Mouse (Mus musculus) mouse embryonic stem cell (cell line): ENCODE measurements around the gene Srm.

Experiments used
- in situ Hi-C, 2 experiments: fragments of 300-500 bp; cut with MboI; formaldehyde crosslinking; loops; 1 replicate in 1 of 2; 3 replicates in 1 of 2; pipeline ENCODE4 v1.14.3; 2019 to 2020; ENCODE audit warnings: low sequenced_read_pairs in 2 of 2, low pct_unique_long_range_greater_than_20kb in 1 of 2, mixed read lengths in 1 of 2; ENCODE audit not compliant: unreplicated experiment in 1 of 2

Gene Srm

DNA sequence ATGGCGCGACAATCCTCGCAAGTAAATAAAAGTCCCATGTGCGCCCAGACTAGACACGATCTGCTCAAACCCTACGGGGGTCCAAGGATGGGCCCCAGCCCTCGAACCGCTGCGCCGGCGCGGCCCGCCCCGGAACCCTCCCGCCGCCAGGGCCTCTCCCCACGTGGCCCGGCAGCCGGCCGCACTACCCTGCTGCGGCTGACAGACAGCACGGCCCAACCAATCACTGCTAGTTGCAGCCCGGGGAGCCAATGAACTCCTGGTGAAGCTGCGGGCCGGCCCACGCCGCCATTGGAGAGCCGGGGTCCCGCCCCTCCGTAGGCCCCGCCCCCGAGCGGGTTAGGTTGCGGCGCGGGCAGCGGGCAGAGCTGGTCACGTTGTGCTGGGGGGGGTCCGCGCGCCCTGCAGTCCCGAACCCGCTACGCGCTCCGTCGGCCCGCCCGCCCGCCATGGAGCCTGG, at the start of gene Srm:
TSS of gene Srm (plus strand) at position 333 of the 460 bp plus-strand sequence.
- in situ Hi-C loops, result loop anchor here in 1 of 2 experiments (25.0 kb wide), 1 partner anchor 554 kb away; the partner anchor contains the start of genes Clcn6 and Mthfr

DNA sequence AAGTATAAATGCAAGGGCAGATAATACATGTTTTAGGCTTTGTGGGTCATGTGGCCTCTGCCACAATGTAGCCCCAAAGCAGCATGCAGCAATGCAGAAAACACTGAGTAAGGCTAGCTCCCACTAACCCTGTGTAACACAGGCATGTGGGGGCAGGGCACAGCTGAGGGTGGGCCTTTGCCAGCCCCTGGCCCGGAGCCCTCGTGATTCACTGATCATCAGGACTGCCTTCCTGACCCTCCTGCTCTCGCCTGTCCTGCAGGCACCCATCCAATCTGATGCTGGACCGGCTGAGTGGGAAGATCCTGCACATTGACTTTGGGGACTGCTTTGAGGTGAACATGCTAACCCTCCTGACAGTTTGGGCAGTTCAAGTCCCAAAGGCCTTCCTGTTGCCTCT, 42.2 kb upstream of the Srm start:
- in situ Hi-C loops, result no loop called here

- in situ Hi-C loops, result no loop called here
These were observed 33.5 kb upstream of the Srm start for GRCm38 (mm10) chr4:148557766-148558165.

DNA sequence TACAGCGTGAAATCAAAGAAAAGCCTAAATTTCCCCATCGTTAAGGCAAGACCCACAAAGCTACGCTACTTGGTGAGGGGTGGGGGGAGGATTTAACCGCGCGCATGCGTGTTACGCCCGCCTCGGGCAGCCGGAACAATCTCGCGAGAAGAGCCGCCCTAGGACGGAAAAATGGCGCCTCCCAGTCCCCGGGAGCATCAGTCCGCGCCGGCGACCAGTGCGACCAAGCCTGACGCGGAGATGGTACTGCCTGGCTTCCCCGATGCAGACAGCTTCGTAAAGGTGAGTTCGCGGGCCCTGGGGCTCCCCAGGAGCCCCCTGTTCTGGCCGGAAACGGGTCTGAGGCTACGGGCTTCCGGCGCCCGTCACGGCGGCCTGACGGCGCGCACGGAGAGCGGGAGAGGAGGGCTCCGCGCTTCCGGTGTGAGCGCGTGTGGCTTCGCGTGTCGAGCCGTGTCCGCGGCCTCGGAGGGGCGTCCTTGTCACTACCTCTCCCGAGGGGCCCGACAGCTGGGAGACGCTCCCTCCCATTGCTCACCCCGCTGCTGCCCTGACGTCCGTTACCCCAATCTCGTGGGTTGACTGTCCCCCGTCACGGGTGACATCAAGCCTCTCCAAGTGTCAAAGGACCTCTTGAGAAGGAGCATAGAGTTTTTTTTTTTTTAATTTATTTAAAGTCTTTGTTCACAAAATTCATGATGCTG, 32.9 kb upstream of the Srm start, which contains the start of gene Exosc10:
TSS of gene Exosc10 (plus strand) at position 133 of the 704 bp plus-strand sequence.
- in situ Hi-C loops, result no loop called here

DNA sequence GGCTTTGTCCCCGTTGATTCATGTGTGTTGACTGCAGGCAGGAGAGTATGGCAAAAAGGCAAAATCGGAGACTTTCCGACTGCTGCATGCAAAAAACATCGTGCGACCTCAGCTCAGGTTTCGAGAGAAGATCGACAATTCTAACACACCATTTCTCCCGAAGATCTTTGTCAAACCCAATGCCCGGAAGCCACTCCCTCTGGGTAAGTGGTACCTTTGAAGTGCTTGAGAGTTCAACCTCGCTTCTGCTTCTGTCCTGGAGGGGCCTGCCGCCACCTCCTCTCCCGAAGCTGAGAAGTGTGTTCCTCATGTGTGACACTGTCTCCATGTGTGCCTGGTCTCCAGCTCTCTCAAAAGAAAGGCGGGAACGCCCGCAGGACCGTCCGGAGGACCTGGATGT, 28.6 kb upstream of the Srm start:
- in situ Hi-C loops, result no loop called here

DNA sequence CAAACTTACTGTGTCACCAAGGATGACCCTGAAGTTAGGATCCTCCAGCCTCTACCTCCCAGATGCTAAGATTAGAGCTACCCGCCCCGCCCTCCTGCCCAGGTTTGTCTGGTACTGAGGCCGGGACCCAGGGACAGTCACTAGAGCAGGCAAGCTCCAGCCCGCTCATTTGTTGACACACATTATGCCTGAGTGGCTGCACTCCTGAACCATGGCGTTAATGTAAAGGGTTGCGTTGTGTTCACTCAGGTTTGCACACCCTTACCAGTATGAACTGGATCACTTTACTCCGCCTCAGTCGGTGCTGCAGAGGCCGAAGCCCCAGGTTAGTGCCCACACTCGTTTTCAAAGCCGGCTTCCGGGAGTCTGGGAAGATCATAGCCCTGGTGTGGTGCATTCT, 27.7 kb upstream of the Srm start:
- in situ Hi-C loops, result no loop called here

DNA sequence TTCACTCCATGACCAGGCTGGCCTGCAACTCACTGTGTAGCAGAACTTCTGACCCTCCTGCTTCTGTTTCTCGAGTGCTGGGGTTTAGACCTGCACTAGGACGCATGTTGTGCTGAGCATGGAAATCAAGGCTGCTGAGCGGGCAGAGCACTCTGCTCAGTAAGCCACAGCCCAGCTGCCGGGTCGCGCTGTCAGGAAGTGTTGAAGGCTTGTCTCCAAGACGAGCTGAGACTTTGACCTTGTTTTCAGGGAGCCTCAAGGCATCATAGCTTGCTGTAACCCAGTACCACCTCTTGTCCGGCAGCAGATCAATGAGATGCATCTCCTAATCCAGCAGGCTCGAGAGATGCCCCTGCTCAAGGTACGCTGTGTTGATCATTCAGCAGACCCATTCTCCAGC, 21.2 kb upstream of the Srm start:
- in situ Hi-C loops, result no loop called here

DNA sequence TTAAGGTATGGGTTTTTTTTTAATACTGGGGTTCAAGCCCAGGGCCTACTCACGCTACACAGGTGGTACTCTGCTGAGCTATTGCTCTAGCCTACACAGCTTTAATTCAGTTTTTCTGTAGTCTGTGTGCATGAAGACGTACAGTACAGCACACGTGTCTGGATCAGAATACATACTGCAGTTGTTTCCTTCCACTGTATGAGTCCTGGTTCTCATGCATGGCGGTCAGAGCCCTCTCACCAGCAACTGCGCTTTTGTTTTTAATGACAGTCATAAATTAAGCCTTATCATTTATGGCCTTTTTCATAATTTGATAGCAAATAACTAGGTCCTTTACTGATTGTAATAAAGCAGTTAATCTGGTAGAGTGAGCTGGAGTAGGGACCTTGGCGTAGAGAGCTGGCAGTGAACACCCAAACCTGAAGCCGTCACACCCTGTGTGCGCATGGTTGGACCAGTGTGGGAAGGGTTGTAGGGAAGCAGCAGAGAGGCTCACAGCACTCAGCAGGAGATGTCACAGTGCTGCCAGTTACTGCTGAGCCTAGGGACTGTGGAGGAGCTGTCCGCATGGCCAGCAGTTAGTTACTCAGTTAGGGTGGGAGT, 20.5 kb upstream of the Srm start:
- in situ Hi-C loops, result no loop called here

DNA sequence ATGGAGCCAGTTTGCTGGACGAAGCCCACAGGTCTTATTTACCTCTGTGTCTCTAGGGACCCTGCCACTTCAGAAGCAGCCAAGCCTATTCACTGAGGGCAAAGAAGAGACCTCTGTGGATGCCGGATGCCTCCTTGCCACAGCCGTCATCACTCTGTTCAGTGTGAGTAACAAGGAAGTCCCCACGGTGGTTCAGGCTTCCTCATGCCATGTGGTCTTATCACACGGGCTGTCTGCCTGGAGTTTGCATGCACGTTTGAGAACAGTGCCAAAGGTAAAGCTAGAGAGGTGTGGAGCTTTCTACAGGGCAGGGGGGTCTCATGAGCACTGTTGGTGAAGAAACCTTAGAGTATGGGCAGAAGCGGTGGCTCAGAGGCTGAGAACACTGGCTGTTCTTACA, 18.1 kb upstream of the Srm start:
- in situ Hi-C loops, result no loop called here

DNA sequence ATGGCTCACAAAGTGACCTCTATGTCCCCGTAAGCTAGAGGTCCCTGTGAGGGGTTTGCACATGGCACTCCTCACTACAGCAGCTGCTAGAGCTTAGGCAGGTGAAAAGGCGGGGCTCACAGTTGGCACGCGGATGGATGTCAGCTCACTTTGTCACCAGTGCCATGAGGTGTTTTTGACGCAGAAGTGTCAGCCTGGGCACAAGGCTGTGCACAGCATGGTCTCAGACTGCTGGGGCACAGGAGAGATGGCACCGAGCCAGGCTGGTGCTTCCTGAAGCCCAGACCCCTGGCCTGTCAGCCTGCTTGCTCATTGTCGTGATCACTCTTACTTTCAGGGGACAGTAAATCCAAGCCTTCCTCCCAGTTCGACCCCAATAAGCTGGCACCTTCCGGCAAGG, 10.5 kb upstream of the Srm start:
- in situ Hi-C loops, result loop anchor here in 1 of 2 experiments (25.0 kb wide), 1 partner anchor 543 kb away; the partner anchor contains the start of genes Clcn6 and Mthfr

GRCm38 (mm10) chr4:148581422-148581821, 9.9 kb upstream of the Srm start:
- in situ Hi-C loops, result loop anchor here in 1 of 2 experiments (25.0 kb wide), 1 partner anchor 544 kb away; the partner anchor contains the start of genes Clcn6 and Mthfr

GRCm38 (mm10) chr4:148583257-148583656, 8.0 kb upstream of the Srm start:
- in situ Hi-C loops, result loop anchor here in 1 of 2 experiments (25.0 kb wide), 1 partner anchor 546 kb away; the partner anchor contains the start of genes Clcn6 and Mthfr

GRCm38 (mm10) chr4:148586648-148587047, 4.7 kb upstream of the Srm start:
- in situ Hi-C loops, result loop anchor here in 1 of 2 experiments (25.0 kb wide), 1 partner anchor 549 kb away; the partner anchor contains the start of genes Clcn6 and Mthfr

- in situ Hi-C loops, result loop anchor here in 1 of 2 experiments (25.0 kb wide), 1 partner anchor 551 kb away; the partner anchor contains the start of genes Clcn6 and Mthfr
These were observed 2.5 kb upstream of the Srm start for GRCm38 (mm10) chr4:148588793-148589192.

DNA sequence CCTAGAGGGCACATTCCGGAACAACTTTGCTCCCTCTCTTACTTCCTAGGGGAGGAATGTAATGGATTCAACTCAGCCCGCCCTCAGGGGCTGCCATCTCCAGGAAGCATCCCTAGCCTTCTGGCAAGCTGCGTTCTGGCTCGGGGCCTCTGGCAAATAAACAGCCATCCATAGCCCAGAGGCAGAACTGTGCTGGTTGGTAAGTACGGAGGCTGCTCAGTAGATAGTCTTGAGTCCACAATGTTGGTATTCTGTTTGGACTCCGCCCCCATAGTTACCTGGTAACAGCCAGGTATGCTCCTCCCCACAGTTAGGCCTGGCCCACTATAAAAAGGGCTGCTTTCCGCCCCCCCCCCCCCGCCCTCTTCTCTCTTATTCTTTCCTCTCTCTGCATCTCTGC, 1.7 kb upstream of the Srm start:
- in situ Hi-C loops, result loop anchor here in 1 of 2 experiments (25.0 kb wide), 1 partner anchor 552 kb away; the partner anchor contains the start of genes Clcn6 and Mthfr

GRCm38 (mm10) chr4:148590421-148591170, 707 bp upstream of the Srm start:
- in situ Hi-C loops, result loop anchor here in 1 of 2 experiments (25.0 kb wide), 1 partner anchor 553 kb away; the partner anchor contains the start of genes Clcn6 and Mthfr

- in situ Hi-C loops, result loop anchor here in 1 of 2 experiments (25.0 kb wide), 1 partner anchor 555 kb away; the partner anchor contains the start of genes Clcn6 and Mthfr
These were observed 506 bp downstream of the Srm start for GRCm38 (mm10) chr4:148591637-148592380.

DNA sequence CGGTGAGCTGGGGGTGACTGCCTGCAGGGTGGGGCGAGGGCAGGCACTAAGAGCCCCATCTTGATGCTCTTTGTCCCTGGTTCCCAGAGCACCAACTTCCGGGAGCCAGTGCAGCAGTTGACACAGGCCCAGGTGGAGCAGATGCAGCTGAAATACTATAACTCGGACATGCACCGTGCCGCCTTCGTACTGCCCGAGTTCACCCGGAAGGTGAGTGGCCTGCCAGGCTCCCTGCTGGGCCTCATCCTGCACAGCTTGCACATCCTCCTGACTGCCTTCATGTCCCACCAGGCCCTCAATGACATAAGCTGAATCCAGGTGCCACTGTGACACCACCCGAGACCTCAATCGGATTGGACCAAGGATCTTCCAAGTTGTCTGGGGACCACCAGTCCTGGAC, 2.7 kb downstream of the Srm start:
- in situ Hi-C loops, result loop anchor here in 1 of 2 experiments (25.0 kb wide), 1 partner anchor 557 kb away; the partner anchor contains the start of genes Clcn6 and Mthfr
